Mouse (Mus musculus) spleen, embryonic (tissue): ENCODE data around the gene Maml1.

Experiments
- CTCF ChIA-PET: fragments of 350-600 bp; sonication (Branson Sonifier 250); formaldehyde crosslinking; loops from one replicate; lab custom pipeline; 2022; lab: Charles Lee

Gene Maml1

DNA sequence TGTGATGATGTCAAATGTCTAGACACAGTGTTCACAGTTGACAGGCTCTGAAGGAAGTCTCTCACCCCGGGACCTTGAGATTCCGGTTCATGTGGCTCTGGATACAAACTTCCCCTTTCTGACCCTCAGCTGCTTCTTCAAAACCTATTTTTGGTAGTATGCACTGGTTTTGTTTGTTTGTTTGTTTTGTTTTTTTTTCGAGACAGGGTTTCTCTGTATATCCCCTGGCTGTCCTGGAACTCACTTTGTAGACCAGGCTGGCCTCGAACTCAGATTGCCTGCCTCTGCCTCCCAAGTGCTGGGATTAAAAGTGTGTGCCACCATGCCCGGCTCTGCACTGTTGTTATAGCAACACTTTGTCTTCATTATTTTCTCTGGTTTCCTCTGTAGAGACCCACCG, 48.2 kb downstream of the Maml1 start:
- CTCF ChIA-PET: interaction anchor here (1.3 kb wide), 1 partner anchor 83 kb away, joined by 3 read pairs; no protein-coding TSS in a partner anchor

- CTCF ChIA-PET: no interaction called here
Observed at GRCm38 (mm10) chr11:50240235-50240911, 51.7 kb downstream of the Maml1 start.

- CTCF ChIA-PET: no interaction called here
Observed at GRCm38 (mm10) chr11:50238821-50239791, 53.0 kb downstream of the Maml1 start.

GRCm38 (mm10) chr11:50238324-50238723, 53.8 kb downstream of the Maml1 start, which contains the start of gene Ltc4s:
TSS of gene Ltc4s (minus strand) at chr11:50238616.
- CTCF ChIA-PET: no interaction called here

DNA sequence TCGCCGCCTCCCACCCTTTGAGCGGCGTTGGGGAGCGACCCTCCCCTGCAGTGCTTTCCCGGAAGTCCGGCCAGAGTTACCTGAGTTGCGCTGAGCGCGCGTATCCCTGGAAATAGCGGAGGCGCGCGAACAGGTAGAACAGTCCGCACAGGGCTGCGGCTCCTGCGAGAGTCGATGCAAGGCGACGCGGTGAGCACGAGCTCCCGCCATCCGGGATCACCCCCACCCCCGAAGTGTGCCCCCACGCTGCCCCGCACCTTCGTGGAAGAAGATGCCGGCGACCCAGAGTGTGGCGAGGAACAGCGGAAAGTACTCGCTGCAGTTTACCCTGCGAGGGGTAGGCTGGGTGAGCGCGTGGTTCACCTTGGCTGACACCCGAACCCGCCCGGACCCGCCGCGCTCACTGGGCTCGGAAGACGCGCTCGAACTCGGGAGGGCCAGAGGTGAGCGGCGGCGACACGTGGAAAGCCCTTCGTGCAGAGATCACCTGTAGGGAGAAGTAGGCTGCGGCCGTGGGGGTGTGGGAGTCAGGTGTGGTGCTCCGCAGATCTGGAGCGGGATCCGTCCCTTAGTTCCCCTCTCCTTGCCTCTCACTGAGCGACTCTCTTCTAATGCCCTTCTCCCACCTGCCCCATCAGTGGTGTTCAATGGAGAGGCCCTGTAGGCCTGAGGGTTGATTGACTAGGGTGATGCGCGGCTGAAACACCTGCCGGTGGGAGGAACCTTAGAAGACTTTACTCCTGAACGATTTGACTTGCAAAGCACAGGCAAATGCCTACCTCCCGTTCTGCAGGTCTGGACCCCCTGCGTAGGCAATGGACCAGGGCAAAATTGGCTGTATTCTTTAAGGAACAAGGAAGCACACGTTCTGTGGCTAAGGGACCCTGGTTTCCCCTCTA, 54.9 kb downstream of the Maml1 start:
- CTCF ChIA-PET: no interaction called here

- CTCF ChIA-PET: no interaction called here
Observed at GRCm38 (mm10) chr11:50236540-50236936, 55.6 kb downstream of the Maml1 start.

GRCm38 (mm10) chr11:50234606-50235005, 57.5 kb downstream of the Maml1 start:
- CTCF ChIA-PET: interaction anchor here (0.5 to 0.6 kb wide), 2 partner anchors 92 to 206 kb away, joined by 3 to 5 read pairs; no protein-coding TSS in a partner anchor

- CTCF ChIA-PET: interaction anchor here (0.6 kb wide), 1 partner anchor 251 kb away, joined by 8 read pairs; no protein-coding TSS in a partner anchor
Observed at GRCm38 (mm10) chr11:50233993-50234392, 58.1 kb downstream of the Maml1 start.

DNA sequence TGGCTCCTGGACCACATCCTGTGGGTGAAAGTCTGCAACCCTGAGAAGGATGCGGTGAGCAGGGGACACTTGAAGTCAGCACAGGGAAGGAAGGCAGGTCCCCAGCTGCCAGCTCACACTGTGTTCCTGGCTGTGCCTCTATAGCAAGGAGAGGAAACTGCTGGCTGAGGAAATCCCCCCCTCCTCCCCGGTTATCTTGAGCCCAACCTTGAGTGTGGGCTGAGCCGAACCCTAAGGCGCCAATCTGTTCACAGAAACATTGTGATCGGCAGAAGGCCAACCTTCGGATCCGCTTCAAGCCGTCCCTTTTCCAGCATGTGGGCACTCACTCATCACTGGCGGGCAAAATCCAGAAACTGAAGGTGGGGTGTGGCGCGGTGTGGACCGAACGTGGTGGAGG, 59.1 kb downstream of the Maml1 start:
- CTCF ChIA-PET: no interaction called here

DNA sequence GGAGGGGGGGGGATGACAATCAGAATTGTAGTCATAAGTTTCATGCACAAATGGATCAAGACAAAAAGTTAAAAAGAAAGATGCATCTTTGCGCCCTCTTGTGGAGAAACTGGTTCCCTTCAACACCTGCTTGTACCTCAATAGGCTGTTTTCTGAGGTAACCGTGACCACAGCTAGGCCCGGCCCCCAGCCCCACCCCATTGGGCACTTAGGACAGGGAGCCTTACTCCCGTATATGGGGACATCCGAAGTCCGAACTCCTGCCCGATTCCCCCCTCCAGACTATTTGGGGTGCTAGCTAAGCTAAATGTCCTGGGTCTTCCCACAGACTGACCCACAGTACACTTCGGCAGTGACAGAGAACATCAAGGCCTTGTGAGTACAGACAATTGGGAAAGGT, 60.7 kb downstream of the Maml1 start:
- CTCF ChIA-PET: interaction anchor here (0.8 to 2.2 kb wide), 4 partner anchors 11 to 197 kb away, joined by 3 to 9 read pairs (median 6); no protein-coding TSS in a partner anchor

GRCm38 (mm10) chr11:50230481-50231304, 61.4 kb downstream of the Maml1 start:
- CTCF ChIA-PET: interaction anchor here (0.6 to 2.2 kb wide), 2 partner anchors 19 to 69 kb away, joined by 3 to 8 read pairs; no protein-coding TSS in a partner anchor

GRCm38 (mm10) chr11:50229252-50229910, 62.7 kb downstream of the Maml1 start:
- CTCF ChIA-PET: no interaction called here

- CTCF ChIA-PET: interaction anchor here (0.5 kb wide), 1 partner anchor 191 kb away, joined by 3 read pairs; no protein-coding TSS in a partner anchor
Observed at GRCm38 (mm10) chr11:50228772-50229171, 63.3 kb downstream of the Maml1 start.

- CTCF ChIA-PET: interaction anchor here (0.8 to 1.5 kb wide), 2 partner anchors 11 to 63 kb away, joined by 4 to 12 read pairs; no protein-coding TSS in a partner anchor
Observed at GRCm38 (mm10) chr11:50227736-50228135, 64.4 kb downstream of the Maml1 start.

GRCm38 (mm10) chr11:50227226-50227625, 64.9 kb downstream of the Maml1 start:
- CTCF ChIA-PET: interaction anchor here (1.5 kb wide), 1 partner anchor 62 kb away, joined by 4 read pairs; no protein-coding TSS in a partner anchor

GRCm38 (mm10) chr11:50226406-50226805, 65.7 kb downstream of the Maml1 start:
- CTCF ChIA-PET: interaction anchor here (1.5 kb wide), 1 partner anchor 61 kb away, joined by 4 read pairs; no protein-coding TSS in a partner anchor

- CTCF ChIA-PET: interaction anchor here (1.3 kb wide), 1 partner anchor 240 kb away, joined by 3 read pairs; no protein-coding TSS in a partner anchor
Observed at GRCm38 (mm10) chr11:50225611-50226378, 66.3 kb downstream of the Maml1 start.
